Mouse (Mus musculus): Measurements from ENCODE around the gene Pnpla2.

The Pnpla2 gene

DNA sequence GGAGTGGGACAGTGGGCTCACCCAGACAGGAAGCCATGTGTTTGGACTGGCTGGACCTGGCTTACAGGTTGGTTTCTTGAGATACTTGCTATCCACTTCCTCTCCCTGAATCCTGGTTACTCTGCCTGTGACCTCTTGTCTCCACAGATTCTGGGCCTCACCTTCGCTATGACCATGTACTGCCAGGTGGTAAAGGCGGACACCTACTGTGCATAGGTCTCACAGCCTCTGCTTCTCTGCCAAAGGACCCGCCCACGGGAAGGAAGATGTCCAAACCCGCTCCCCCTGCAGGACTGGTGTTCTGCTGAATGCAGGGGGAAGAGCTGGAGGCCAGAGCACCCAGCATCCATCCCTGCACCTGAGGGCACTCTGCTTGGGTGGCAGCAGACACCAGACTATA lies 37.7 kb downstream of the Pnpla2 start:
- in situ Hi-C loops (cut with MboI; ENCODE audit: low pct_unique_long_range_greater_than_20kb in 1 of 2, low sequenced_read_pairs in 2 of 2, unreplicated experiment in 1 of 2), result no loop called here

DNA sequence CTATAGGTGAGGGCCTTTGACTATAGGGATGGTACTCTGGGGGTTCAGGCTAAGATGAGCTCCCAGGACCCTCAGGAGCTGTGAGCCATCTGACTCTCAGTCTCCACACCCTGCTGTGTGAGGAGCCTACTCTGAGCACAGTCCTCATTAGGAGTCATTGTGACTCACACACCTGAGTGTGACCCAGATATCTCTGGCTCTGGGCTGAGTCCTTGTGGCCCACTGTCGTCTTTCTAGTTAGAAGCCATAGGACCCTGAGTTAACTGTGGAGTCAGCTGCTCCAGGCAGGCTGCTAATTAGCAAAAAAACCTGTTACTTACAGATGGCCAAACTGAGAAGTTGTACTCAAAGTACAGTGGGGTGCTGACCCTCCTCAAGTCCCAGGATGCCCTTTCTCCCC lies 38.7 kb downstream of the Pnpla2 start:
- in situ Hi-C loops (cut with MboI; ENCODE audit: low pct_unique_long_range_greater_than_20kb in 1 of 2, low sequenced_read_pairs in 2 of 2, unreplicated experiment in 1 of 2), result no loop called here

DNA sequence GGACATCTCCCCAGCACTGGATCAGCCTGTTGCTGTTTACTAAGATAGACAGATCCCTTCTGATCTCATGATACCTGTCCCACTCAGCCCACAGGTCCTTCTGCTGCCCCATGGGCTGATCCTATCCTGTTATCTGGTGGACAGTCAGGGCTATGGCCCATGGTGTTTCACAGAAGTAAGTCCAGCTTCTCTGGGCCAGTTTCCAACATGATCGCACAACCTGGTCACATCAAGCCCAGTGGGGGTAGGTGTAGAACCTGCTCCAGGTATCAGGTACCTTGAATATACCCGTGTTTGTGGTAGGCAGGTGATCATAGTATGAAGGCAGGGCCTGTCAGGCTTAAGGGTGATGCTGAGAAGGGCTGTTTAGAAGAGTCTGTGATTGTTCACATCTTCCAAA lies 40.4 kb downstream of the Pnpla2 start:
- in situ Hi-C loops (cut with MboI; ENCODE audit: low pct_unique_long_range_greater_than_20kb in 1 of 2, low sequenced_read_pairs in 2 of 2, unreplicated experiment in 1 of 2), result no loop called here

DNA sequence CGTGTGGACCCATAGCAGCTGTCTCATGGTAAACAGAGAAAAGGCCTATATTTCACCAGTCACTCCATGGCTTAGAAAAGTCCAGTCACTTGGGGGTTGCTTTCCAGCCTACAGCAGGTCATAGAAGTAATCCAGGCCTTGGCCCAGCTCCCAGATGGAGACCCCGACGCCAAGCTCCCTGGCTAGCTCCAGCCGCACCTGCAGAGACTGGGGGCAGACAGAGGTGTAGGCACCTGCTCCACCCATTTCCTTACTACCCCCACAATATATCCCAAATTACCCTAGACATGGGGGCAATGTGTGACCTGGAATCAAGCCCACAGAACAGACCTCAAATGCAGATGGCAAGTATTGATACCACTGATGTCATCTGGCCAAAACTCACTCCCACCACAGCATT lies 40.9 kb downstream of the Pnpla2 start:
- in situ Hi-C loops (cut with MboI; ENCODE audit: low pct_unique_long_range_greater_than_20kb in 1 of 2, low sequenced_read_pairs in 2 of 2, unreplicated experiment in 1 of 2), result no loop called here

DNA sequence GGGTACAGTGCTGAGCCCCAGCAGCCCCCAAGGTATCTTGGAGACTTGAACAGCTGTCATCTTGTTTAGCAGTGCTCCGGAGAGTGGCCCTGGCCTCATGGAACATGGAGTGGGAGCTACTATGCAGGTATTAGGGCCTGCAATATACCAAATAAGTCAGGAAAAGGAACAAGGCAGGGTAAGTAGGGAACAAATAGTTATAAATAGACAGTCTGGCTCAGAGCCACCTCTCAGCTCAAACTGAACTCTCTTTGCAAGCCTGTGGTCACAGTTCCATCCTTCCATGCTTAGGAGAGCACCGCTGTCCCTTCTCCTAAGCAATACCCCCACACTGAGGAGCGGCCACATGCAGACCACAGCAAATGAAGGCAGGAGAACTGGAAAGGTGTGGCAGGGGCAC lies 42.6 kb downstream of the Pnpla2 start:
- in situ Hi-C loops (cut with MboI; ENCODE audit: low pct_unique_long_range_greater_than_20kb in 1 of 2, low sequenced_read_pairs in 2 of 2, unreplicated experiment in 1 of 2), result no loop called here

DNA sequence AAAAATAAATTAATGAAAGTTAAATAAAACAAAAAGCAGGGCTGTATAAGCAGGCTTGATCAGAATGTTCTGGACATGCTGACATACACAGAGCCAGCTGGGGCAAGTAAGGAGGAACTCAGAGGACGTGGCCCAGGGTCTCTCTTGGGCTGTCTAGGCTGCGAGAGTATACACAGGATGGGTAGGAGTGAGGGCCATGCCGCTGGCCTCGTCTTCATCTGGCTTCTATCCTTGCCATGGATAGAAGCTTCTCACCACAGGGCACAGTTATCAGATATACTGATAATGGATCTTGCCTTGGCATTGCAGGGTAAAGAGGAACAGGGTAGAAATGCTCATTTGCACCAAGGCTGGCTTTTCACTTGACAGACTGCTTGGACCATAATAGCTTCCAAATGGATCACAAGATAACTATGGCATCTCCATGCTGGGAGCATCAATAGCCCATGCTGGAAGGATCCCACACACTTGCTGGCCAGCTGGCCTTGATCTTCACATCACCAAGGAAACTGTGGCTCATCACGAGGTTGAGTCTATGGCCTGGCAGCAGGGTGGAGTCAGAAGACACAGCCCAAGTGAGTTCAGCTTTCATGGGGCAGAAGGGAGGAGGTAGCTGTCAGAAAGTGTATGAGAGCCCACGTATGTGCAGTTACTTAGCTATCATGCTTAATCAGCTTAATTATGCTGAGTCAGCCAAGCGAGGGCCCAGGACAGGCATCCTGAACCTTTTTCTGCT lies 47.0 kb downstream of the Pnpla2 start:
- in situ Hi-C loops (cut with MboI; ENCODE audit: low pct_unique_long_range_greater_than_20kb in 1 of 2, low sequenced_read_pairs in 2 of 2, unreplicated experiment in 1 of 2), result no loop called here

DNA sequence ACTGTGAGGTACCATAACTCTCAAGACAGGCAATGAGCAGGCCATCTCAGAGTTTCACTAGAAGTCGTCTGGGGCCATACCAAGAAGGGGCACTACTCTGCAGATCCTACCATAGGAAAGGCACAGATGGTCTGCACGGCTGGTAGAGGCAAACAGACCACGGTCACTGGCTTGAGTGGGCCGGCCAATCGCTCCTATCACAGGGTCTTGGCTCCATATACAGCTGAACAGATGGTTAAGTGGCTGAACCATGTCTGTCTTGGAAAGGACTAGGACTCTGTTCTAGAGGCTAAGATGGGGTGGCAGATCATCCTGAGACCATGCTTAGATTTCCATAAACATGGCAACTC lies 47.5 kb downstream of the Pnpla2 start:
- in situ Hi-C loops (cut with MboI; ENCODE audit: low pct_unique_long_range_greater_than_20kb in 1 of 2, low sequenced_read_pairs in 2 of 2, unreplicated experiment in 1 of 2), result no loop called here

DNA sequence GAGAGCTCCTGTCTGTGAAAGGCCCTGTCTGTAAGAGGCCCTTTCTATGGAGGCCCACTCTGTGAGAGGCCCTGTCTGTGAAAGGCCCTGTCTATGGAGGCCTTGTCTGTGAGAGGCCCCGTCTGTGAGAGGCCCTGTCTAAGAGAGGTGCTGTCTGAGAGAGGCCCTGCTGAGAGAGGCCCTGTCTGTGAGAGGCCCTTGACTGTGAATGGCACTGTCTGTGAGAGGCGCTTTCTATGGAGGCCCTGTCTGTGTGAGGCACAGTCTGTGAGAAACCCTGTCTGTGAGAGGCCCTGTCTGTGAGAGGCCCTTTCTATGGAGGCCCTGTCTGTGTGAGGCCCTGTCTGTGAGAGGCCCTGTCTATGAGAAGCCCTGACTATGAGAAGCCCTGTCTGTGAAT lies 51.3 kb downstream of the Pnpla2 start:
- in situ Hi-C loops (cut with MboI; ENCODE audit: low pct_unique_long_range_greater_than_20kb in 1 of 2, low sequenced_read_pairs in 2 of 2, unreplicated experiment in 1 of 2), result no loop called here

DNA sequence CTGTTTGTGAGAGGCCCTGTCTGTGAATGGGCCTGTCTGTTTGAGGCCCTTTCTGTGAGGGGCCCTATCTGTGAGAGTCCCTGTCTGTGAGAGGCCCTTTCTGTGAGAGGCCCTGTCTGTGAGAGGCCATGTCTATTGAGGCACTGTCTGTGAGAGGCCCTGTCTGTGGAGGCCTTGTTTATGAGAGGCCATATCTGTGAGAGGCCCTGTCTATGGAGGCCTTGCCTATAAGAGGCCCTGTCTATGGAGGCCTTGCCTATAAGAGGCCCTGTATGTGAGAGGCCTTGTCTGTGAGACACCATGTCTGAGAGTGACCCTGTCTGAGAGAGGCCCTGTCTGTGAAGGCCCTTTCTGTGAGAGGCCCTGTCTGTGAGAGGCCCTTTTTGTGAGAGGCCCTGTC lies 53.2 kb downstream of the Pnpla2 start:
- in situ Hi-C loops (cut with MboI; ENCODE audit: low pct_unique_long_range_greater_than_20kb in 1 of 2, low sequenced_read_pairs in 2 of 2, unreplicated experiment in 1 of 2), result no loop called here

DNA sequence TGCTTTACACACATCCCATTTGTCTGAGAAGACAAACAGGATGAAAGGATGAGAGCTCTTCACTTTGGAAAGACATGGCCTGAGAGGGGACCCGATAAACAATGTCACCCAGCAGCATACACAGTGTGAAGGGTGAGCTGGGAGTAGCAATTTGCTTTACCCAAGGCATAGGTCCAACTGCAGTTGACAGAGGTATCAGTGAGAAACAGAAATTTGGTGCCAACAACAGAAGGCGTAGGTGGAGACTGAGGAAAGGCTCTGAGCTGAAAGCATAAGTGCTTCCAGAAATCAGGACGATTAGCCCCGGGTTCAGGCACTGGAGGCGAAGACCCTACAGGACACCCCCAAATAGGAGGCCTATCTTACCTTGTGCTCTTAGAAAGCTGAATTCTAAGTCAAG lies 55.2 kb downstream of the Pnpla2 start:
- in situ Hi-C loops (cut with MboI; ENCODE audit: low pct_unique_long_range_greater_than_20kb in 1 of 2, low sequenced_read_pairs in 2 of 2, unreplicated experiment in 1 of 2), result no loop called here

All from mouse embryonic stem cell (cell line).